Mouse (Mus musculus) liver, embryonic 14.5 days (tissue): ENCODE data around the gene Nnmt.

ENCODE experiments used
- CTCF ChIP-seq: IDR thresholded peaks from 2 replicates; pipeline ENCODE4 v1.5.1; 2016; ENCODE audit warnings: antibody characterized with exemption, low read depth, control low read depth
- EP300 ChIP-seq: IDR thresholded peaks from 2 replicates; pipeline ENCODE4 v1.6.1; 2016; ENCODE audit warnings: antibody characterized with exemption, low read depth

DNA sequence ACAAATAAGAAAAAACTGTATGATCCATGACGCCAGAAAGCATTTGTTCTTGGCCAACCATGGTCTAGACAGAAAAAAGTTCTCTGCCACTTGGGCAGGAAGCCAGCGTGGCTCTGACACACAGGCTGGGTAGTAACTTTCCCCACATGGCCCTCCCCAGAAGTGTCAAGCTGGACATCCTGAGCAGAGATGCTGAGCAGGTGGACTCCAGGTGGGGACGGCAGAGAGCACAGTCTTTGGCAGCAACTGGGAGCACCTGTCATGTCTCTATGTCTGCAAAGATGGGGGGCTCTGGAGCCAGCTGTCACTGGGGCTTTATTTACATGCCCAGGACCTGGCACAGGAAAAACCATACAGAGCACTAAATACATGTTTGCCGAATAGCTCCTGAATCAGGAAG is 14.3 kb downstream of the Nnmt start:
- no peak for TF ChIP-seq CTCF
- no peak for TF ChIP-seq EP300
